Mouse (Mus musculus) liver, embryonic 14.5 days (tissue): Measurements from ENCODE around the gene Olfr644.

Experiments used
- CTCF ChIP-seq: IDR thresholded peaks from 2 replicates; pipeline ENCODE4 v1.5.1; 2016; ENCODE audit warnings: antibody characterized with exemption, low read depth, control low read depth
- EP300 ChIP-seq: IDR thresholded peaks from 2 replicates; pipeline ENCODE4 v1.6.1; 2016; ENCODE audit warnings: antibody characterized with exemption, low read depth

GRCm38 (mm10) chr7:104021651-104022050 lies 50.0 kb downstream of the Olfr644 start:
- no peak for TF ChIP-seq CTCF
- TF ChIP-seq EP300: no peak
